Mouse (Mus musculus): ENCODE results near the gene Cdc34. TPM values are rescaled to one million over a fixed set of nuclear protein-coding genes. Genes with fewer than 3 reads are reported as not detected.

The Cdc34 gene
- polyA plus RNA-seq, 1 experiment: 72.0 TPM

GRCm38 (mm10) chr10:79654946-79655395, 27.0 kb upstream of the Cdc34 start:
- Histone ChIP-seq H3K4me1 (ENCODE audit: control insufficient read depth) (no peaks in the 10 kb centered on the region), H3K9me3 (ENCODE audit: control insufficient read depth, low read length) (no peaks in the 10 kb centered on the region), H3K27me3 (ENCODE audit: control insufficient read depth) (peaks cover 5% of the 10 kb centered on the region), H3K36me3 (ENCODE audit: control insufficient read depth) (no peaks in the 10 kb centered on the region), H3K4me3 (replicated peaks) (no peak overlapping the region)
- TF ChIP-seq TAL1 (IDR thresholded peaks at IDR 0.05; ENCODE audit: low read length): no peak
- no peak for TF ChIP-seq GATA1 (IDR thresholded peaks at IDR 0.05; ENCODE audit: low read length)

GRCm38 (mm10) chr10:79658829-79659228, 23.2 kb upstream of the Cdc34 start:
- Histone ChIP-seq H3K36me3 (ENCODE audit: control insufficient read depth) (no peaks in the 10 kb centered on the region), H3K9me3 (ENCODE audit: control insufficient read depth, low read length) (no peaks in the 10 kb centered on the region), H3K4me1 (ENCODE audit: control insufficient read depth) (peaks cover 6% of the 10 kb centered on the region), H3K4me3 (replicated peaks) (no peak overlapping the region), H3K27me3 (ENCODE audit: control insufficient read depth) (peaks cover under 1% of the 10 kb centered on the region; the same call in 1 of the 2 replicates)
- TF ChIP-seq GATA1 (IDR thresholded peaks at IDR 0.05; ENCODE audit: low read length) (no peak), TAL1 (IDR thresholded peaks at IDR 0.05; ENCODE audit: low read length) (no peak)

GRCm38 (mm10) chr10:79660298-79660697, 21.7 kb upstream of the Cdc34 start:
- Histone ChIP-seq H3K27me3 (ENCODE audit: control insufficient read depth) (no peaks in the 10 kb centered on the region), H3K9me3 (ENCODE audit: control insufficient read depth, low read length) (no peaks in the 10 kb centered on the region), H3K4me3 (replicated peaks) (no peak overlapping the region), H3K4me1 (ENCODE audit: control insufficient read depth) (peaks cover 11% of the 10 kb centered on the region), H3K36me3 (ENCODE audit: control insufficient read depth) (no peaks in the 10 kb centered on the region)
- no peak for TF ChIP-seq GATA1 (IDR thresholded peaks at IDR 0.05; ENCODE audit: low read length)
- TF ChIP-seq TAL1 (IDR thresholded peaks at IDR 0.05; ENCODE audit: low read length): no peak

GRCm38 (mm10) chr10:79661861-79662260, 20.1 kb upstream of the Cdc34 start:
- Histone ChIP-seq H3K9me3 (ENCODE audit: control insufficient read depth, low read length) (no peaks in the 10 kb centered on the region), H3K4me1 (ENCODE audit: control insufficient read depth) (peaks cover 13% of the 10 kb centered on the region), H3K36me3 (ENCODE audit: control insufficient read depth) (no peaks in the 10 kb centered on the region), H3K4me3 (replicated peaks) (no peak overlapping the region), H3K27me3 (ENCODE audit: control insufficient read depth) (peaks cover 6% of the 10 kb centered on the region)
- TF ChIP-seq GATA1 (IDR thresholded peaks at IDR 0.05; ENCODE audit: low read length) (no peak), TAL1 (IDR thresholded peaks at IDR 0.05; ENCODE audit: low read length) (no peak)

- Histone ChIP-seq H3K9me3 (ENCODE audit: control insufficient read depth, low read length) (no peaks in the 10 kb centered on the region), H3K27me3 (ENCODE audit: control insufficient read depth) (peaks cover 6% of the 10 kb centered on the region), H3K36me3 (ENCODE audit: control insufficient read depth) (no peaks in the 10 kb centered on the region), H3K4me3 (replicated peaks) (no peak within 1 kb of the TSS), H3K4me1 (ENCODE audit: control insufficient read depth) (peaks cover 25% of the 10 kb centered on the region)
- TF ChIP-seq TAL1 (IDR thresholded peaks at IDR 0.05; ENCODE audit: low read length): no peak
- no peak for TF ChIP-seq GATA1 (IDR thresholded peaks at IDR 0.05; ENCODE audit: low read length)
Measured at GRCm38 (mm10) chr10:79664131-79664665, 17.8 kb upstream of the Cdc34 start, which contains the start of gene Madcam1. TSS of gene Madcam1 (plus strand) at chr10:79664559.

GRCm38 (mm10) chr10:79665051-79665450, 16.9 kb upstream of the Cdc34 start:
- Histone ChIP-seq H3K9me3 (ENCODE audit: control insufficient read depth, low read length) (no peaks in the 10 kb centered on the region), H3K4me1 (ENCODE audit: control insufficient read depth) (peaks cover 28% of the 10 kb centered on the region), H3K4me3 (replicated peaks) (no peak overlapping the region), H3K27me3 (ENCODE audit: control insufficient read depth) (peaks cover 6% of the 10 kb centered on the region), H3K36me3 (ENCODE audit: control insufficient read depth) (no peaks in the 10 kb centered on the region)
- no peak for TF ChIP-seq TAL1 (IDR thresholded peaks at IDR 0.05; ENCODE audit: low read length)

GRCm38 (mm10) chr10:79666493-79666892, 15.5 kb upstream of the Cdc34 start:
- Histone ChIP-seq H3K9me3 (ENCODE audit: control insufficient read depth, low read length) (no peaks in the 10 kb centered on the region), H3K36me3 (ENCODE audit: control insufficient read depth) (no peaks in the 10 kb centered on the region), H3K27me3 (ENCODE audit: control insufficient read depth) (peaks cover 6% of the 10 kb centered on the region), H3K4me1 (ENCODE audit: control insufficient read depth) (peaks cover 42% of the 10 kb centered on the region), H3K4me3 (replicated peaks) (no peak overlapping the region)
- no peak for TF ChIP-seq GATA1 (IDR thresholded peaks at IDR 0.05; ENCODE audit: low read length)
- no peak for TF ChIP-seq TAL1 (IDR thresholded peaks at IDR 0.05; ENCODE audit: low read length)

GRCm38 (mm10) chr10:79668076-79668475, 13.9 kb upstream of the Cdc34 start:
- no peak for TF ChIP-seq GATA1 (IDR thresholded peaks at IDR 0.05; ENCODE audit: low read length)
- TF ChIP-seq TAL1 (IDR thresholded peaks at IDR 0.05; ENCODE audit: low read length): no peak
- Histone ChIP-seq H3K27me3 (ENCODE audit: control insufficient read depth) (peaks cover 6% of the 10 kb centered on the region), H3K36me3 (ENCODE audit: control insufficient read depth) (peaks cover 10% of the 10 kb centered on the region), H3K4me1 (ENCODE audit: control insufficient read depth) (peaks cover 41% of the 10 kb centered on the region), H3K9me3 (ENCODE audit: control insufficient read depth, low read length) (no peaks in the 10 kb centered on the region), H3K4me3 (replicated peaks) (no peak overlapping the region)

- peaks cover 6% of the 10 kb centered on the region for H3K27me3 ChIP-seq (ENCODE audit: control insufficient read depth)
- H3K4me3 ChIP-seq (replicated peaks): peak within 1 kb of the TSS; percentile 88
- 0 out of 2 replicates have a peak, but pooled peaks have one; percentile 15 for TF ChIP-seq GATA1 (IDR thresholded peaks at IDR 0.05; ENCODE audit: low read length)
- TF ChIP-seq TAL1 (IDR thresholded peaks at IDR 0.05; ENCODE audit: low read length): no peak
- H3K4me1 ChIP-seq (ENCODE audit: control insufficient read depth): peaks cover 38% of the 10 kb centered on the region
- no peaks in the 10 kb centered on the region for H3K9me3 ChIP-seq (ENCODE audit: control insufficient read depth, low read length)
- peaks cover 14% of the 10 kb centered on the region for H3K36me3 ChIP-seq (ENCODE audit: control insufficient read depth)
Measured at GRCm38 (mm10) chr10:79668771-79669575, 13.0 kb upstream of the Cdc34 start, which contains the start of gene Tpgs1. TSS of gene Tpgs1 (plus strand) at chr10:79669369.
